Mouse (Mus musculus): ENCODE measurements around the gene Cacna1i. TPM values are rescaled to one million over a fixed set of nuclear protein-coding genes. Genes with fewer than 3 reads are reported as not detected.
A peak's percentile ranks its signal among the peaks of the same experiment; 100 is the strongest.

Gene Cacna1i
- polyA plus RNA-seq, 1 experiment from 2014 or later, result 0.05 TPM

DNA sequence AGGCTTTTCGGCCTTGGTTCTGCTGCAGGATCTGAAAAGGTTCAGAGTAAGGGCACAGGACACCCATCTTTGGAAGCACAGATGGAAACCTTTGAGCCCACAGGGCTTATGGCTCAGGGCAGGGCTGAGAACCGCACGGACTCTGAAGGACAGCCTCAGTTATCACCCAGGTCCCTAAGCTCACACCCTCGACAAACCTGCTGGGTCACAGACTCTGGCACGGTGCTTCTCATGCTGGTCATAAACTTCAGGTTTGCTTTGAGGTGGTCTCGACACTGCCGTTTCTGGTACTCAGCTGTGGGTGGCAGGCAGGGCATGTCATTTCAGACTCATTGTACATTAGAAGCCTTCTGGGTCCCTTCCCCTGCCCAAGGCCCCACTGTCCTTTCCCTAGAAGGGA is 25.9 kb upstream of the Cacna1i start:
- Histone ChIP-seq H3K4me2 (ENCODE audit: low read depth) (no peak overlapping the region), H3K4me3 (ENCODE audit: low read depth, low read length) (no peak overlapping the region), H3K27ac (ENCODE audit: low read depth, low read length) (no peak overlapping the region), H3K9ac (ENCODE audit: low read length) (no peak overlapping the region), H3K4me1 (ENCODE audit: control insufficient read depth, insufficient read depth, low read length) (peaks cover 10% of the 10 kb centered on the region), H3K36me3 (ENCODE audit: control insufficient read depth, insufficient read depth, low read length) (peaks cover 11% of the 10 kb centered on the region), H3K27me3 (ENCODE audit: control insufficient read depth, insufficient read depth, low read length) (no peaks in the 10 kb centered on the region), H3K9me3 (ENCODE audit: control insufficient read depth, low read length) (no peaks in the 10 kb centered on the region)
- 84% methylated on average over 7 of the region's 7 CpGs for WGBS
- DNase-seq (ENCODE audit: low spot score), result no peak
- no peak for ATAC-seq (ENCODE audit: insufficient read depth, low FRiP score, low TSS enrichment)

DNA sequence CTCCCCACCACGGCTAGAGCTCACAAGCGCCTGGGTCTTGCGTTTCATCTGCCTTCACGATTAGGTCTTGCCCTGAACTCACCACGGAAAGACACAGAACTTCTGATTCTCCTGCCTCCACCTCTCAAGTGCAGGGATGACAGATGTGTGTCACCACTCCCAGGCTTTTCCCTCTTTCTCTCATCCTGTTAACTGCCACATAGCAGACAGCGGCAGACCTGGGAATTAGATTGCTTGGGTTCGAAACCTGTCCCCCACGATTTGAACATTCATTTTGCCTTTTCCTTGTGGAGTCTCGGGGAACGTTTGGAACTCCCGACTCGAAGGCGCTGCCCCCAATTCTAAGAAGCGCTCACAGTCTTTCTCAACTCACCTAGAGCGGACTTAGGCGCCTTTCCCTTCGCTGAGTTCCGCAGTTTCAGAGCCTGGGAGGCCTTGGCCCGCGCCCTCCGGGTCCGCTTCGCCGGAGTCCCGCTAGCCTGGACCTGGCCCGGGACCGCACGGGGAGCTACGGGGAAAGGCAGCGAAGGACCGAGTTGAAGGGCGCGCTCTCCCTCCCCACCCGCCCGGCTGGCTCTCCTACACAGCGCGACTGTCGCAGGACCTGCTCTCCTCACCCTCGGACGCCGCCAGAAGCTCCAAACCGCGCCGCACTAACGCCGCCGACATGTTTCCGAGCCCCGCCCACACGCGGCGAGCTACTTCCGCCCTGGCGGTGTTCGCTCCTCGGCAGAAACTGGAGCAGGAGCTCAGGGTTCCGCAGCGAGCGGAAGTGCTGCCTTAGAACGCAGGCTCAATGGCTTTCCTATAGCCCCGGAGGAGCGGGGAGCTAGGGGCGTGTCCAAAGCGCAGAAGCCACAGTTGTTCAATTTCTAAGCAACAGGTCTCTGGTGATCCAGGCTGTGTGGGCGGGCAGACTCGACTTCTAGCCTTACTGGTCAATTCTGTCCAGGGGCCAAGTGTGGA is 23.1 kb upstream of the Cacna1i start, which contains the start of gene Rps19bp1:
Rps19bp1 (minus strand) TSS at position 706 of the 966 bp plus-strand sequence.
- no peaks in the 10 kb centered on the region for H3K27me3 ChIP-seq (ENCODE audit: control insufficient read depth, insufficient read depth, low read length)
- no peaks in the 10 kb centered on the region for H3K9me3 ChIP-seq (ENCODE audit: control insufficient read depth, low read length)
- 2% methylated on average over 63 of the region's 66 CpGs for WGBS
- ATAC-seq (ENCODE audit: insufficient read depth, low FRiP score, low TSS enrichment) (peak; percentile 85), DNase-seq (ENCODE audit: low spot score) (peak; percentile 94)
- peak within 1 kb of the TSS; percentile 83 for H3K4me3 ChIP-seq (ENCODE audit: low read depth, low read length)
- no peaks in the 10 kb centered on the region for H3K36me3 ChIP-seq (ENCODE audit: control insufficient read depth, insufficient read depth, low read length)
- peak within 1 kb of the TSS; percentile 51 for H3K4me2 ChIP-seq (ENCODE audit: low read depth)
- peak within 1 kb of the TSS; percentile 79 for H3K9ac ChIP-seq (ENCODE audit: low read length)
- 0 out of 2 replicates have a peak within 1 kb of the TSS, but pooled peaks have one; percentile 1 for H3K27ac ChIP-seq (ENCODE audit: low read depth, low read length)
- H3K4me1 ChIP-seq (ENCODE audit: control insufficient read depth, insufficient read depth, low read length), result no peaks in the 10 kb centered on the region

DNA sequence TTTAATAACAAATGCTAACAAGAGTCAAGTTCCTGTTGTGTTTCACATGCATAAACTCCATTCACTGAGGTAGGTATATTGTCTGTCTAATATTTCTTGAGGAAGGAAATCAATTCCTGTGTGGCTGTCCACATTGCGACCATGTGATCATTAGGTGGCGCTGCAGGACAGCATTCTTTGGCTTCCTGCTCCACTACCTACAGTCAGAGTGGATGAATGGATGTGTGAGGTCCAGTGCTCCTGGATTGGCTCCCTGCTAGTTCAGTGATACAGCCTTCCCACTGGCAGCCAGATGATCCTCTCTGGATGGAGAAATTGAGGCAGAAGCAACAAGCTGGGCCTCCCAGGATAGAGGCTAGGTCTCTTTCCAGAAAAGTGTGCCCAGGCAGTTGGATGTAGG is 20.8 kb upstream of the Cacna1i start:
- H3K27ac ChIP-seq (ENCODE audit: low read depth, low read length), result no peak overlapping the region
- no peaks in the 10 kb centered on the region for H3K4me1 ChIP-seq (ENCODE audit: control insufficient read depth, insufficient read depth, low read length)
- H3K9me3 ChIP-seq (ENCODE audit: control insufficient read depth, low read length), result no peaks in the 10 kb centered on the region
- no peak overlapping the region for H3K4me2 ChIP-seq (ENCODE audit: low read depth)
- 0% methylated on average over 2 of the region's 2 CpGs for WGBS
- peak; percentile 57; the same call in 1 of the 2 replicates for ATAC-seq (ENCODE audit: insufficient read depth, low FRiP score, low TSS enrichment)
- no peaks in the 10 kb centered on the region for H3K27me3 ChIP-seq (ENCODE audit: control insufficient read depth, insufficient read depth, low read length)
- H3K36me3 ChIP-seq (ENCODE audit: control insufficient read depth, insufficient read depth, low read length), result no peaks in the 10 kb centered on the region
- no peak overlapping the region for H3K9ac ChIP-seq (ENCODE audit: low read length)
- H3K4me3 ChIP-seq (ENCODE audit: low read depth, low read length), result no peak overlapping the region
- peak; percentile 78 for DNase-seq (ENCODE audit: low spot score)

DNA sequence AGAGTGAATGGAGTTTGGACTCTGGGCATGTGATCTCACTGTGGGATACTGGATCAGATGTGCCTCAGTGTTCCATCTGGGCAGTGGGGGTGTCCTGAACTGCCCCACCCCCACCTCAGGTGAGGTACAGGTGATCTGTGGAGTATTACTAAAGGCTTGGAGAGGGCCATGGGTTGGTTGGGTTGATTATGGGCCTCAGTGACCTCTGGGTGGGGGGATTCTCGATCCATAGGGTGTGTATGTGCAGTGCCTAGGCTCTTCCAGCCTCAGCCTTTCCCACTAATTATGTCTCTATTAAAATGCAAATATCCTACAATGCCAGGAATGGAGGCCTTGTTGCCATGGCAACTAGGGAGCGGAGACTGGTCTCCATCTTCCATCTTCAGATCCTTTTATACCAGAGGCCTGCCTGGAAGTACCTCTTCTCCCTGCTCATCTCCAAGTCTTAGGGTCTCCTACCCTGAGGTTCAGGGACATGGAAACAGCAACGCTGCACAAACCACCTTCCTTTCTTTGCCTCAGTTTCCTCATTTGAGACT is 15.1 kb upstream of the Cacna1i start:
- ATAC-seq (ENCODE audit: insufficient read depth, low FRiP score, low TSS enrichment), result no peak

DNA sequence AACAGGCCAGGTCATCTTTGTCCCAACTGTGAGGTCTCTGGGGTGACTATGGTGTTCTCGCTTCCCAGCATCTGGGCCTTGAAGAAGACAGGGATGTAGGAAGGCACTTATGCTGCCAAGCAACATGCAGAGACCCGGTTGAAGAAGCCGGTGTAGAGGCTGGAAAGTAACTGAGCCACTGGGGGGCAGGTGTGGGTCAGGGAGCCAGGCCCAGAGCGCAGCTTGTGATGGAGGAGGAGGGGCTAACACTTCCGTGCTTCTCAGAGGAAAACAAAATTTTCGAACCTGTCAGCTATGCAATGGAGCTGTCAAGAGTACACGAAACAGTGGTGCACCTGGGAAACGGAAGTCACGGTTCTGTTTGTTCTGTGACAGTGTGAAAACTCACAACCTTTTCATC is 9.9 kb upstream of the Cacna1i start:
- Histone ChIP-seq H3K4me1 (ENCODE audit: control insufficient read depth, insufficient read depth, low read length) (no peaks in the 10 kb centered on the region), H3K27ac (ENCODE audit: low read depth, low read length) (no peak overlapping the region), H3K9ac (ENCODE audit: low read length) (no peak overlapping the region), H3K9me3 (ENCODE audit: control insufficient read depth, low read length) (no peaks in the 10 kb centered on the region), H3K4me3 (ENCODE audit: low read depth, low read length) (no peak overlapping the region), H3K27me3 (ENCODE audit: control insufficient read depth, insufficient read depth, low read length) (no peaks in the 10 kb centered on the region), H3K4me2 (ENCODE audit: low read depth) (no peak overlapping the region), H3K36me3 (ENCODE audit: control insufficient read depth, insufficient read depth, low read length) (no peaks in the 10 kb centered on the region)
- WGBS, result 47% methylated on average over 9 of the region's 9 CpGs
- peak; percentile 37 for DNase-seq (ENCODE audit: low spot score)
- ATAC-seq (ENCODE audit: insufficient read depth, low FRiP score, low TSS enrichment), result no peak

More for the DNA sequence above, 15.1 kb upstream of the Cacna1i start:
- H3K9ac ChIP-seq (ENCODE audit: low read length), result no peak overlapping the region
- no peak overlapping the region for H3K4me3 ChIP-seq (ENCODE audit: low read depth, low read length)
- H3K27ac ChIP-seq (ENCODE audit: low read depth, low read length), result no peak overlapping the region
- H3K36me3 ChIP-seq (ENCODE audit: control insufficient read depth, insufficient read depth, low read length), result no peaks in the 10 kb centered on the region
- H3K9me3 ChIP-seq (ENCODE audit: control insufficient read depth, low read length), result no peaks in the 10 kb centered on the region
- DNase-seq (ENCODE audit: low spot score), result no peak
- H3K4me1 ChIP-seq (ENCODE audit: control insufficient read depth, insufficient read depth, low read length), result peaks cover 2% of the 10 kb centered on the region; the same call in 1 of the 2 replicates
- no peak overlapping the region for H3K4me2 ChIP-seq (ENCODE audit: low read depth)
- 67% methylated on average over 3 of the region's 3 CpGs for WGBS
- H3K27me3 ChIP-seq (ENCODE audit: control insufficient read depth, insufficient read depth, low read length), result no peaks in the 10 kb centered on the region

DNA sequence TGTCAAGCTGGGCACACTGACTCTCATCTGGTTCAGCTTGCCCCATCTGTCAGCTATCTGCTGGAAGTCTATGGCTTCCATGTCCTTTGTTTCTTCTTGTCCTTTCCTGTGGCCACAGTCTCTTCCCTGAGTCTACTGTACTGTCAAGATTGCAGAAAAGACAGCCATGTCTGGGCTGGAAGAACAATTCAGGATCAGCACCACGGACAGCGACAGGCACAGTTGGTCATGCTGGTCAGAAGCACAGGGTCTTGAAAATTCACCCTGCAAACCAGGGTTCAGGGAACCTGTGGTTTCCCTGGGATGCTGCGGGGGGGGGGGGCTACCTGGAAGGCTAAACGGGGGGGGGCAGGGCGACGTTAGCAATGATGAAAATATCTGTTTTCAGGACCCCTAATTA is 9.4 kb upstream of the Cacna1i start:
- no peak overlapping the region for H3K4me2 ChIP-seq (ENCODE audit: low read depth)
- H3K36me3 ChIP-seq (ENCODE audit: control insufficient read depth, insufficient read depth, low read length), result no peaks in the 10 kb centered on the region
- WGBS, result 1% methylated on average over 6 of the region's 6 CpGs
- DNase-seq (ENCODE audit: low spot score) (peak; percentile 71), ATAC-seq (ENCODE audit: insufficient read depth, low FRiP score, low TSS enrichment) (no peak)
- H3K27ac ChIP-seq (ENCODE audit: low read depth, low read length), result no peak overlapping the region
- H3K9me3 ChIP-seq (ENCODE audit: control insufficient read depth, low read length), result no peaks in the 10 kb centered on the region
- no peak overlapping the region for H3K4me3 ChIP-seq (ENCODE audit: low read depth, low read length)
- no peak overlapping the region for H3K9ac ChIP-seq (ENCODE audit: low read length)
- H3K4me1 ChIP-seq (ENCODE audit: control insufficient read depth, insufficient read depth, low read length), result no peaks in the 10 kb centered on the region
- no peaks in the 10 kb centered on the region for H3K27me3 ChIP-seq (ENCODE audit: control insufficient read depth, insufficient read depth, low read length)

DNA sequence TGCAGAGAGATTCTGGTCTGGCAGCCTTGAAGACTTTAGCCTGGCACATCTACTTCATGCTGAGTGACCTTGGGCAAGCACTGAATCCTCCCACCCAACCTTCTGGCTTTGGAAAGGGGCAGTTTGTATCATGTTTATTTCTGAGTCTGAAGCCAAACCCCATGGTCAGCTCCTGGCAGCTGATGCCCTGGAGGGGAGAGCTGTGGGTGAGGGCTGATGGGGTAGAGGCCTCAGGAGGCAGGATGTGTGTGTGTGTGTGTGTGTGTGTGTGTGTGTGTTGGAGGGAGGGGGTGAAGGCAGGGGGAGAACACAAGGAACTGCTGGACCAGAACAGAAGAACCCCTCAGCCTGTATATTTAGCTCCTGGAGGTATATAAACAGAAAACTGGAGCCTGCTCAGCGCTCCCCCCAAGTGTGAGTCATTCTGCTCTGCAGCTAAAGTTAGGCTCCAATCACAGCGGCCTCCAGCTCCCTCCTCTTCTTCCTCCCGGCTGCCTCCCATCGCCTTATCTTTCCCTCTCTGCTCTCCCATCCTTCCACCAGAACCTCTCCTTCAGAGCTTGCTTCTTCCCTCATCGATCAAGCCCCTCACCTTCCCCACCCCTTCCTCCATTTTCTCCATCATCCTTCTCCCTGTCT is 8.8 kb upstream of the Cacna1i start:
- H3K9me3 ChIP-seq (ENCODE audit: control insufficient read depth, low read length), result no peaks in the 10 kb centered on the region
- whole genome bisulfite sequencing, result 59% methylated on average over 5 of the region's 5 CpGs
- ATAC-seq (ENCODE audit: insufficient read depth, low FRiP score, low TSS enrichment) (no peak), DNase-seq (ENCODE audit: low spot score) (no peak)
- H3K9ac ChIP-seq (ENCODE audit: low read length), result no peak overlapping the region
- H3K4me3 ChIP-seq (ENCODE audit: low read depth, low read length), result no peak overlapping the region
- no peaks in the 10 kb centered on the region for H3K4me1 ChIP-seq (ENCODE audit: control insufficient read depth, insufficient read depth, low read length)
- H3K27ac ChIP-seq (ENCODE audit: low read depth, low read length), result no peak overlapping the region
- no peak overlapping the region for H3K4me2 ChIP-seq (ENCODE audit: low read depth)
- H3K36me3 ChIP-seq (ENCODE audit: control insufficient read depth, insufficient read depth, low read length), result no peaks in the 10 kb centered on the region
- H3K27me3 ChIP-seq (ENCODE audit: control insufficient read depth, insufficient read depth, low read length), result no peaks in the 10 kb centered on the region

DNA sequence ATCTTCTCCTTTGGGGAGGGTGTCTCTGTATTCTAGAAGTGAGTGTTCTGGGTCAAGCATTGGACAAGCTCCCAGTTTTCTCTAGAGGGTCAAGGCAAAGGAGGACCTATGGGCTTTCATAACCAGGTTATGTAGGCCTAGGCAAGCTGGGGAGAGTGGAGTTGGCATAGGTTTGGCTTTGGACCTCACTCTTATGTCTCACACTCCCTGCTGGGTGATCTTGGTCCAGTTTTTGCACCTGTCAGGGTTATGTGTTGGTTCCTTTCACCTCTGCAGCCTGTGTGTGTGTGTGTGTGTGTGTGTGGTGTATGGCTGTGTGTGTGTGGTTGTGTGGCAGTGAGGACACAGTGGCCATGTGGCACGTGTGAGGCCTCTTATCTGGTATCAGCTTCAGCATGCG is 8.0 kb upstream of the Cacna1i start:
- Histone ChIP-seq H3K4me1 (ENCODE audit: control insufficient read depth, insufficient read depth, low read length) (no peaks in the 10 kb centered on the region), H3K9ac (ENCODE audit: low read length) (no peak overlapping the region), H3K27me3 (ENCODE audit: control insufficient read depth, insufficient read depth, low read length) (no peaks in the 10 kb centered on the region), H3K27ac (ENCODE audit: low read depth, low read length) (no peak overlapping the region), H3K4me3 (ENCODE audit: low read depth, low read length) (no peak overlapping the region), H3K36me3 (ENCODE audit: control insufficient read depth, insufficient read depth, low read length) (no peaks in the 10 kb centered on the region), H3K9me3 (ENCODE audit: control insufficient read depth, low read length) (no peaks in the 10 kb centered on the region), H3K4me2 (ENCODE audit: low read depth) (no peak overlapping the region)
- ATAC-seq (ENCODE audit: insufficient read depth, low FRiP score, low TSS enrichment), result no peak
- 77% methylated on average over 2 of the region's 2 CpGs for WGBS
- DNase-seq (ENCODE audit: low spot score), result no peak

Data from neural tube, embryonic 11.5 days (tissue).